Mouse (Mus musculus): ENCODE data around the gene Asic2. TPM values are rescaled to one million over a fixed set of nuclear protein-coding genes. Genes with fewer than 3 reads are reported as not detected.

Asic2 gene
- polyA plus RNA-seq, 1 experiment from 2014 or later, result 13.9 TPM

- Histone ChIP-seq H3K9ac (no peak overlapping the region), H3K27ac (no peak overlapping the region), H3K4me3 (no peak overlapping the region), H3K36me3 (replicated peaks) (no peaks in the 10 kb centered on the region), H3K27me3 (replicated peaks) (no peaks in the 10 kb centered on the region), H3K4me2 (no peak overlapping the region), H3K9me3 (no peaks in the 10 kb centered on the region), H3K4me1 (no peaks in the 10 kb centered on the region)
- no peak for ATAC-seq (replicated peaks)
- WGBS, result 72% methylated on average over 17 of the region's 17 CpGs
Measured at GRCm38 (mm10) chr11:80872509-80873474, 1095.5 kb downstream of the Asic2 start.

- H3K27me3 ChIP-seq (replicated peaks), result no peaks in the 10 kb centered on the region
- no peaks in the 10 kb centered on the region for H3K36me3 ChIP-seq (replicated peaks)
- H3K4me3 ChIP-seq, result no peak overlapping the region
- H3K9me3 ChIP-seq, result no peaks in the 10 kb centered on the region
- no peak overlapping the region for H3K9ac ChIP-seq
- no peak overlapping the region for H3K4me2 ChIP-seq
- 98% methylated on average over 1 of the region's 1 CpGs for WGBS
- H3K4me1 ChIP-seq, result no peaks in the 10 kb centered on the region
- ATAC-seq (replicated peaks), result no peak
- no peak overlapping the region for H3K27ac ChIP-seq
Measured at GRCm38 (mm10) chr11:80868039-80868438, 1100.2 kb downstream of the Asic2 start.

GRCm38 (mm10) chr11:80862941-80863340, 1105.3 kb downstream of the Asic2 start:
- no peaks in the 10 kb centered on the region for H3K27me3 ChIP-seq (replicated peaks)
- H3K27ac ChIP-seq, result no peak overlapping the region
- no peak overlapping the region for H3K4me2 ChIP-seq
- WGBS, result 92% methylated on average over 7 of the region's 7 CpGs
- no peak for ATAC-seq (replicated peaks)
- H3K9me3 ChIP-seq, result no peaks in the 10 kb centered on the region
- no peak overlapping the region for H3K9ac ChIP-seq
- no peaks in the 10 kb centered on the region for H3K36me3 ChIP-seq (replicated peaks)
- H3K4me3 ChIP-seq, result no peak overlapping the region
- H3K4me1 ChIP-seq, result no peaks in the 10 kb centered on the region

- Histone ChIP-seq H3K4me2 (no peak within 1 kb of the TSS), H3K27me3 (replicated peaks) (no peaks in the 10 kb centered on the region), H3K36me3 (replicated peaks) (no peaks in the 10 kb centered on the region), H3K27ac (no peak within 1 kb of the TSS), H3K4me1 (peaks cover 4% of the 10 kb centered on the region; the same call in 1 of the 2 replicates), H3K9ac (no peak within 1 kb of the TSS), H3K4me3 (no peak within 1 kb of the TSS), H3K9me3 (no peaks in the 10 kb centered on the region)
- 72% methylated on average over 10 of the region's 10 CpGs for WGBS
- no peak for ATAC-seq (replicated peaks)
Measured at GRCm38 (mm10) chr11:80858065-80858464, 1110.2 kb downstream of the Asic2 start, which contains the start of gene Spaca3. TSS of gene Spaca3 (plus strand) at chr11:80858365.

- H3K27me3 ChIP-seq (replicated peaks), result no peaks in the 10 kb centered on the region
- H3K4me1 ChIP-seq, result peaks cover 12% of the 10 kb centered on the region
- WGBS, result 84% methylated on average over 2 of the region's 2 CpGs
- H3K9me3 ChIP-seq, result no peaks in the 10 kb centered on the region
- H3K27ac ChIP-seq, result no peak overlapping the region
- H3K4me3 ChIP-seq, result no peak overlapping the region
- ATAC-seq (replicated peaks), result no peak
- no peaks in the 10 kb centered on the region for H3K36me3 ChIP-seq (replicated peaks)
- no peak overlapping the region for H3K9ac ChIP-seq
- H3K4me2 ChIP-seq, result no peak overlapping the region
Measured at GRCm38 (mm10) chr11:80856827-80857226, 1111.4 kb downstream of the Asic2 start.

- WGBS, result 62% methylated on average over 7 of the region's 7 CpGs
- H3K4me1 ChIP-seq, result peaks cover 12% of the 10 kb centered on the region
- no peaks in the 10 kb centered on the region for H3K27me3 ChIP-seq (replicated peaks)
- no peak overlapping the region for H3K9ac ChIP-seq
- no peak overlapping the region for H3K4me3 ChIP-seq
- no peak overlapping the region for H3K4me2 ChIP-seq
- no peaks in the 10 kb centered on the region for H3K36me3 ChIP-seq (replicated peaks)
- no peaks in the 10 kb centered on the region for H3K9me3 ChIP-seq
- no peak overlapping the region for H3K27ac ChIP-seq
- no peak for ATAC-seq (replicated peaks)
Measured at GRCm38 (mm10) chr11:80854908-80855307, 1113.3 kb downstream of the Asic2 start.

GRCm38 (mm10) chr11:80854430-80854829, 1113.8 kb downstream of the Asic2 start:
- no peak overlapping the region for H3K9ac ChIP-seq
- ATAC-seq (replicated peaks), result no peak
- H3K27me3 ChIP-seq (replicated peaks), result no peaks in the 10 kb centered on the region
- WGBS, result 87% methylated on average over 11 of the region's 11 CpGs
- no peak overlapping the region for H3K4me2 ChIP-seq
- no peak overlapping the region for H3K27ac ChIP-seq
- no peaks in the 10 kb centered on the region for H3K9me3 ChIP-seq
- no peaks in the 10 kb centered on the region for H3K36me3 ChIP-seq (replicated peaks)
- H3K4me3 ChIP-seq, result no peak overlapping the region
- peaks cover 12% of the 10 kb centered on the region for H3K4me1 ChIP-seq

GRCm38 (mm10) chr11:80853014-80853413, 1115.2 kb downstream of the Asic2 start:
- Histone ChIP-seq H3K4me1 (peaks cover 12% of the 10 kb centered on the region), H3K27ac (0 out of 2 replicates have a peak overlapping the region, but pooled peaks have one; percentile 25), H3K4me3 (no peak overlapping the region), H3K27me3 (replicated peaks) (no peaks in the 10 kb centered on the region), H3K9ac (no peak overlapping the region), H3K9me3 (no peaks in the 10 kb centered on the region), H3K4me2 (no peak overlapping the region), H3K36me3 (replicated peaks) (no peaks in the 10 kb centered on the region)
- 41% methylated on average over 3 of the region's 3 CpGs for WGBS
- peak; percentile 66; the same call in 1 of the 2 replicates for ATAC-seq (replicated peaks)

GRCm38 (mm10) chr11:80851859-80852258, 1116.4 kb downstream of the Asic2 start:
- Histone ChIP-seq H3K9ac (no peak overlapping the region), H3K4me2 (no peak overlapping the region), H3K4me3 (no peak overlapping the region), H3K27ac (no peak overlapping the region), H3K27me3 (replicated peaks) (no peaks in the 10 kb centered on the region), H3K9me3 (no peaks in the 10 kb centered on the region), H3K36me3 (replicated peaks) (no peaks in the 10 kb centered on the region), H3K4me1 (peaks cover 12% of the 10 kb centered on the region)
- ATAC-seq (replicated peaks), result no peak
- WGBS, result 52% methylated on average over 5 of the region's 5 CpGs

- H3K9ac ChIP-seq, result no peak overlapping the region
- no peaks in the 10 kb centered on the region for H3K9me3 ChIP-seq
- H3K36me3 ChIP-seq (replicated peaks), result no peaks in the 10 kb centered on the region
- 41% methylated on average over 5 of the region's 5 CpGs for WGBS
- H3K4me2 ChIP-seq, result no peak overlapping the region
- ATAC-seq (replicated peaks), result no peak
- H3K4me3 ChIP-seq, result no peak overlapping the region
- H3K27me3 ChIP-seq (replicated peaks), result no peaks in the 10 kb centered on the region
- H3K4me1 ChIP-seq, result peaks cover 8% of the 10 kb centered on the region
- no peak overlapping the region for H3K27ac ChIP-seq
Measured at GRCm38 (mm10) chr11:80848131-80848530, 1120.1 kb downstream of the Asic2 start.

- no peak overlapping the region for H3K27ac ChIP-seq
- no peak overlapping the region for H3K4me2 ChIP-seq
- peaks cover 6% of the 10 kb centered on the region; the same call in 1 of the 2 replicates for H3K4me1 ChIP-seq
- 68% methylated on average over 3 of the region's 3 CpGs for WGBS
- no peak overlapping the region for H3K9ac ChIP-seq
- H3K27me3 ChIP-seq (replicated peaks), result no peaks in the 10 kb centered on the region
- H3K36me3 ChIP-seq (replicated peaks), result no peaks in the 10 kb centered on the region
- no peak for ATAC-seq (replicated peaks)
- H3K4me3 ChIP-seq, result no peak overlapping the region
- H3K9me3 ChIP-seq, result no peaks in the 10 kb centered on the region
Measured at GRCm38 (mm10) chr11:80846115-80846514, 1122.1 kb downstream of the Asic2 start.

- WGBS, result 59% methylated on average over 7 of the region's 7 CpGs
- Histone ChIP-seq H3K27me3 (replicated peaks) (no peaks in the 10 kb centered on the region), H3K36me3 (replicated peaks) (no peaks in the 10 kb centered on the region), H3K4me2 (no peak overlapping the region), H3K27ac (no peak overlapping the region), H3K4me3 (no peak overlapping the region), H3K9ac (no peak overlapping the region), H3K4me1 (peaks cover 6% of the 10 kb centered on the region; the same call in 1 of the 2 replicates), H3K9me3 (no peaks in the 10 kb centered on the region)
- no peak for ATAC-seq (replicated peaks)
Measured at GRCm38 (mm10) chr11:80845486-80845885, 1122.8 kb downstream of the Asic2 start.

- H3K4me3 ChIP-seq, result no peak overlapping the region
- no peak for ATAC-seq (replicated peaks)
- no peak overlapping the region for H3K27ac ChIP-seq
- H3K4me1 ChIP-seq, result peaks cover 6% of the 10 kb centered on the region; the same call in 1 of the 2 replicates
- H3K27me3 ChIP-seq (replicated peaks), result no peaks in the 10 kb centered on the region
- H3K4me2 ChIP-seq, result no peak overlapping the region
- no peak overlapping the region for H3K9ac ChIP-seq
- H3K36me3 ChIP-seq (replicated peaks), result no peaks in the 10 kb centered on the region
- H3K9me3 ChIP-seq, result no peaks in the 10 kb centered on the region
- WGBS, result 83% methylated on average over 2 of the region's 2 CpGs
Measured at GRCm38 (mm10) chr11:80843435-80843834, 1124.8 kb downstream of the Asic2 start.

Data from midbrain, embryonic 15.5 days (tissue).